Mouse (Mus musculus) bone marrow, adult 2 months (tissue): Measurements from ENCODE around the gene Ly6g6d. TPM values are rescaled to one million over a fixed set of nuclear protein-coding genes. Genes with fewer than 3 reads are reported as not detected.

Experiments
- H3K27ac ChIP-seq: fragments of 200-500 bp; 2 replicates; pipeline ENCODE4 v1.5.1; 2012; ENCODE audit warnings: low read depth, mild to moderate bottlenecking, control low read depth, inconsistent platforms, low read length; ENCODE audit not compliant: control insufficient read depth, poor library complexity, insufficient read depth
- H3K4me1 ChIP-seq: fragments of 200-500 bp; 2 replicates; pipeline ENCODE4 v1.6.1; 2011; ENCODE audit warnings: low read length; ENCODE audit not compliant: control insufficient read depth, insufficient read depth
- H3K4me3 ChIP-seq: fragments of 200-500 bp; replicated peaks from 2 replicates; pipeline ENCODE3; 2011; ENCODE audit warnings: mild to moderate bottlenecking, low read depth, low read length, control low read depth; ENCODE audit not compliant: control insufficient read depth
- CTCF ChIP-seq: fragments of 200-500 bp; IDR thresholded peaks from 2 replicates; pipeline ENCODE4 v1.5.1; 2011; ENCODE audit warnings: low read length, control low read depth; ENCODE audit not compliant: control insufficient read depth, insufficient read depth
- POLR2A ChIP-seq: fragments of 200-500 bp; IDR thresholded peaks from 2 replicates; pipeline ENCODE4 v1.6.1; 2011; ENCODE audit warnings: low read depth, mild to moderate bottlenecking, control low read depth, low read length, borderline replicate concordance; ENCODE audit not compliant: control insufficient read depth
- WGBS: fragments of 180-500 bp; shearing (Covaris S2); methylation state at CpG from one replicate; pipeline ENCODE4 v1.1.7; 2018; 5-methylcytosine and 5-hydroxymethylcytosine counted together
- polyA plus RNA-seq: library from polyadenylated mRNA; stranded (reverse); fragments of >200 nt; gene quantifications from 2 replicates; pipeline ENCODE4 v1.2.4, GENCODE M21; 2011; ENCODE audit warnings: low replicate concordance; ENCODE audit not compliant: missing spikeins, insufficient read depth, insufficient read length

Gene Ly6g6d
- polyA plus RNA-seq, 1 experiment, result 26.2 TPM

DNA sequence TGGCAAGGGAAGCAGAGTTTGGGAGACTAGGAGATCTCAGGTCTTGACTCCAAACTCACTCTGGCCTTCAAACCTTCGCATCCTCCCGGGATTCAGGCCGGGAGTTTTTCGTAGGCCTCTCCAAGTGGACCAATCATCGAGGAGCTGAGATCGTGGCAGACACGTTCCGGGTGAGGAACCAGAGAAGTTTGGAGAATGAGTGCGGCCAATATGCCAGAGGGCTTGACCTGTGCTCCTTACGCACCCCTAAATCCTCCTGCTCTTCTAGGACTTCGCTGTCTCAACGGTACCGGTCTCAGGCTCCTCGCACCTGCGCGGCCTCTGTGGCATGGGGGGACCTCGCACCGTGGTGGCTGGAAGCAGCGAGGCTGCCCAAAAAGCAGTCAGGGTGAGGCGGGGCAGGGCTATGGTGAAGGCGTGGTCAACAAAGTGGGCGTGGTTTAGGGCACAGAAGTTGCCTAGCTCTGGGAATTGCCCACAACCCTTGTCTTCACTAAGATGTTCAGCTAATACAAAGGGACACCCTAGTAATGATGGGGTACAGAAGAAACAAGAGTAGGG lies 17.0 kb downstream of the Ly6g6d start:
- Histone ChIP-seq H3K27ac (no peak overlapping the region), H3K4me3 (no peak overlapping the region), H3K4me1 (no peaks in the 10 kb centered on the region; the same call in 1 of the 2 replicates)
- 81% methylated on average over 22 of the region's 22 CpGs for WGBS
- TF ChIP-seq CTCF (no peak), POLR2A (no peak)

DNA sequence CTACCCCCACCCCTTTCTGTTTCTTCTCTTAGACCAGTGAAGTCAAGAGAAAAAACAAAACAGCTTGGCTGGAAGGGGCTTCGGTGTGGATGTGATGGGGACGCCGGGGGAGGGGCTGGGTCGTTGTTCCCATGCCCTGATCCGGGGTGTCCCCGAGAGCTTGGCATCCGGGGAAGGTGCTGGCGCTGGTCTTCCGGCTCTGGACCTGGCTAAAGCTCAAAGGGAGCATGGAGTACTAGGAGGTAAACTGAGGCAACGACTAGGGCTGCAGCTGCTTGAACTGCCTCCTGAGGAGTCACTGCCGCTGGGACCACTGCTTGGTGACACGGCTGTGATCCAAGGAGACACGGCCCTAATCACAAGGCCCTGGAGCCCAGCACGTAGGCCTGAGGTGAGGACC lies 17.8 kb downstream of the Ly6g6d start:
- no peak overlapping the region for H3K4me3 ChIP-seq
- no peaks in the 10 kb centered on the region; the same call in 1 of the 2 replicates for H3K4me1 ChIP-seq
- no peak overlapping the region for H3K27ac ChIP-seq

DNA sequence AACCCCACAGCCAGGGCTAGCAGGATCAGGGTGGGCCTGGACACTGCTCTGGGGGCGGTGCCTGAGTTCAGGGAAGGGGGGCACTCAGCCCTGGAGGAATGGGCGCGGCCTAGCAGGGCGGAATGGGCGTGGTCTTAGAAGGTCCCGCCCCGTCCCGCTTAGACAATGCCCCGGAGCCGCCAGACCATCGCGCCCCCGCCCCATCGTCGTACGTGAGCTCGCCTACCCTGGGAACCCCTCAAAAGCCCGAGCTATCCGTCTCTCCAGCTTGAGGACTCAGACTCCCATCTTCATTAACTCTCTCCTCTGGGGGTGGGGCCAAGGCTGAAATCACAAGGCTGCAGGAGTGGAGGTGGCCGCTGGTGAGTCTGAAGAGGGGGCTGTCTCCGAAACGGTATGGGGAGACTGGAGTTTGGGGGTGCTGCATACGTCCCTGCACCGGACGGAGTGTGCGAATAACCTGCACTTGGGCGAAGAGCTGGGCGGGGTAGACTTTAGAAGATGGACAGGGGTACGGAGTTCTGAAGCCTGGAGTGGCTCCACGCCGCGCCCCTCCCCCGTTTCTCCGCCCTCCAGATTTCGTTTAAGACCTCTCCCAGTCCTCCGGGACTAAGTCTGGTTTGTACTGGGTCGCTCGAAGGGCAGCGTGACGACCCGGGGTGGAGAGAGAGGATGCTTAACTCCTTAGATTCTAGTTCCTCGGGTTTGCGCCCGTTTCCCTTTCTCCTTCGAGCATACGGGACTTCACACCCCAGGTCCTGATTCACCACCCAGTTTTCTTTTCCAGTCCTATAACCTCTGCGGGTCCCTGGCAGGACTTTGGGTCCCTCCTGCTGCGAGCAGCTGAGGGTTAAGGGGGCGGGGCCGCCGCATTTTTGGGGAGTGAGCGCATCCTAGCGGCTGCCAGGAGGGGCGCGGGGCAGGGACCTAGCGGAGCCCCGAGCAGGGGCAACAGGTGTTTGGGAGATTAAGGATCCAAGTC lies 18.7 kb downstream of the Ly6g6d start, which contains the start of gene Ddah2:
Ddah2 (plus strand) TSS at position 125 of the 982 bp plus-strand sequence.
- Histone ChIP-seq H3K27ac (peak within 1 kb of the TSS; percentile 7; the same call in 1 of the 2 replicates), H3K4me1 (no peaks in the 10 kb centered on the region; the same call in 1 of the 2 replicates), H3K4me3 (peak within 1 kb of the TSS; percentile 50)
- TF ChIP-seq POLR2A, result peak; percentile 49; the same call in 1 of the 2 replicates
- TF ChIP-seq CTCF, result peak; percentile 74
- under 1% methylated on average over 57 of the region's 57 CpGs for WGBS

More for the DNA sequence above, 17.8 kb downstream of the Ly6g6d start:
- TF ChIP-seq POLR2A (no peak), CTCF (no peak)
- WGBS, result 59% methylated on average over 14 of the region's 14 CpGs

DNA sequence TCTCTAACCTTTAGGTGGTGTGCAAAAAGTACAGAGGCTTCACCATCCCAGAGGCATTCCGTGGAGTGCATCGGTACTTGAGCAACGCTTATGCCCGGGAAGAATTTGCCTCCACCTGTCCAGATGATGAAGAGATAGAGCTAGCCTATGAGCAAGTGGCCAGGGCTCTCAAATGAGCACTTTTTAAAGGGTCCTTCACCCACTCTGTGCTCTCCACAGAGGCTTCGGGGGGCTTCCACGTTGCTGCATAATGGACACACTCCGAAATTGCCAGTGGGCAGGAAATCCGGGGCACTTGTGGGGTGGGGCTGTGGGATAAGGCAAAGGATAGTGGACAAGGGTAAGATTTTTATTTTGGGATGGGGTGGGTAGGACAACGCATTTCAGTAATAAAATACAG lies 19.5 kb downstream of the Ly6g6d start:
- TF ChIP-seq CTCF, result no peak
- no peak for TF ChIP-seq POLR2A
- no peaks in the 10 kb centered on the region; the same call in 1 of the 2 replicates for H3K4me1 ChIP-seq
- no peak overlapping the region for H3K27ac ChIP-seq
- H3K4me3 ChIP-seq, result no peak overlapping the region
- 69% methylated on average over 9 of the region's 9 CpGs for WGBS

GRCm38 (mm10) chr17:35057090-35057489 lies 20.8 kb downstream of the Ly6g6d start:
- 64% methylated on average over 3 of the region's 3 CpGs for WGBS
- no peak overlapping the region for H3K27ac ChIP-seq
- no peak overlapping the region for H3K4me3 ChIP-seq
- TF ChIP-seq POLR2A (no peak), CTCF (no peak)
- peaks cover 2% of the 10 kb centered on the region; the same call in 1 of the 2 replicates for H3K4me1 ChIP-seq

DNA sequence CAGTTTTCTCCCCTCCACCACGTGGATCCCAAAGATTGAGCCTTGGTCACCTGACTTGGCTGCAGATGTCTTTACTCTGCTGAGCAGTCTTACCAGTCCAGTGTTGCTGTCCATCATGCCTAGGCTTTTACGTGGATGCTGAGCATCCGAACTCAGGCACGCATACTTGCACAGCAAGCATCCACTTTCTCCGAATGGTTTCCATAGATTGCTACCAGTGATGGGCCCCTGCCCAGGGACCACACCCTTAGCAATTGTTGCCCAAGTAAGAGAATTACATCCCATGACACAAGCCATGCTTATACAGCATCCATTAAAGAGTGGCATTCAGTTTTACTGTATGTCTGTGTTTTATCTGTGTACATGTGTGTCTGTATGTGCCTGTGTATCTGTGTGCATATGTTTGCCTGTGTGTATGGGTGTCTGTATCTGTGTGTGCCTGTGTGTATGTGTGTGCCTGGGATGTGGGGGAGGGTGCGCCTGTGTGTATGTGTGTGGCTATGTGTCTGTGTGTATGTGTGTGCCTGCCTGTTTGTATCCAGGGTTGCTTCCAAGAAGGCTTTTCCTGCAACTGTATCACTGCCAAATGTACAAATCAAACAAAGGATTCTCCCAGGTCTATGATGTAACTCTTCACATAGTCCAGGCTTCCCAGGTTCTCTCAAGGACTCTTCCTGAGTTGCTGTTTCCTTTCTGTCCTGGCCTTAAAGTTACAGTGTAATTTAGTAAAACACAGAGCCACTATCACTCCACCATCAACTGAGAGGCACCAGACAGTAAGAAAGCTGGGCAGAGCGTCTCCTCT lies 22.0 kb downstream of the Ly6g6d start:
- Histone ChIP-seq H3K27ac (no peak overlapping the region), H3K4me1 (peaks cover 2% of the 10 kb centered on the region; the same call in 1 of the 2 replicates)
- TF ChIP-seq POLR2A, result no peak
- TF ChIP-seq CTCF, result no peak

DNA sequence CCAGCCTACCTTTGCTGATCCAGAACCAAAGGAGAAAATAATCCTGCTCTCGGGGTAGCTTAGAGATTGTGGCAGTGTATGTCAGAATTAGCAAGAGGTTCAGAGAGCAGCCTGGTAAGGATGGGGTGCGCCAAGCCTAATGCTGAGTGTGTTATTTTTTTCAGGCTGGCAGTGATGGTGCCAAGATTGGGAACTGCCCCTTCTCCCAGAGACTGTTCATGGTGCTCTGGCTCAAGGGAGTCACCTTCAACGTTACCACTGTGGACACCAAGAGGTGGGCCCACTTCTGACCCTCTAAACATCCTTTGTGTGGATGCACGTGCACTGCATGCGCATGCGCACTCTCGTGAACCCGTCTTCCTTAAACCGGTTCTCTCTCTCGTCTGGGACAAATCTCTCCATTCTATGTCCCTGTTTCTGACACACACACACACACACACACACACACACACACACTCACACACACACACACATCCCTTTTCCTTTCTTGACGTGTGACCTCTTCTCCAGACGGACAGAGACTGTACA lies 25.5 kb downstream of the Ly6g6d start:
- peaks cover 5% of the 10 kb centered on the region; the same call in 1 of the 2 replicates for H3K4me1 ChIP-seq
- WGBS, result 69% methylated on average over 12 of the region's 12 CpGs

More for the DNA sequence above, 22.0 kb downstream of the Ly6g6d start:
- H3K4me3 ChIP-seq, result no peak overlapping the region
- 84% methylated on average over 7 of the region's 7 CpGs for WGBS

More for the DNA sequence above, 25.5 kb downstream of the Ly6g6d start:
- Histone ChIP-seq H3K27ac (no peak overlapping the region), H3K4me3 (peak overlapping the region; percentile 15)
- no peak for TF ChIP-seq POLR2A
- no peak for TF ChIP-seq CTCF
